Mouse (Mus musculus) urinary bladder, postnatal 4 days (tissue): ENCODE data around the gene Plin5.

ENCODE experiments used
- DNase-seq, 2 experiments: peaks; one replicate each; pipeline ENCODE4 v3.0.0; 2021 to 2022; ENCODE audit warnings: low spot score in 2 of 2

Plin5 gene

DNA sequence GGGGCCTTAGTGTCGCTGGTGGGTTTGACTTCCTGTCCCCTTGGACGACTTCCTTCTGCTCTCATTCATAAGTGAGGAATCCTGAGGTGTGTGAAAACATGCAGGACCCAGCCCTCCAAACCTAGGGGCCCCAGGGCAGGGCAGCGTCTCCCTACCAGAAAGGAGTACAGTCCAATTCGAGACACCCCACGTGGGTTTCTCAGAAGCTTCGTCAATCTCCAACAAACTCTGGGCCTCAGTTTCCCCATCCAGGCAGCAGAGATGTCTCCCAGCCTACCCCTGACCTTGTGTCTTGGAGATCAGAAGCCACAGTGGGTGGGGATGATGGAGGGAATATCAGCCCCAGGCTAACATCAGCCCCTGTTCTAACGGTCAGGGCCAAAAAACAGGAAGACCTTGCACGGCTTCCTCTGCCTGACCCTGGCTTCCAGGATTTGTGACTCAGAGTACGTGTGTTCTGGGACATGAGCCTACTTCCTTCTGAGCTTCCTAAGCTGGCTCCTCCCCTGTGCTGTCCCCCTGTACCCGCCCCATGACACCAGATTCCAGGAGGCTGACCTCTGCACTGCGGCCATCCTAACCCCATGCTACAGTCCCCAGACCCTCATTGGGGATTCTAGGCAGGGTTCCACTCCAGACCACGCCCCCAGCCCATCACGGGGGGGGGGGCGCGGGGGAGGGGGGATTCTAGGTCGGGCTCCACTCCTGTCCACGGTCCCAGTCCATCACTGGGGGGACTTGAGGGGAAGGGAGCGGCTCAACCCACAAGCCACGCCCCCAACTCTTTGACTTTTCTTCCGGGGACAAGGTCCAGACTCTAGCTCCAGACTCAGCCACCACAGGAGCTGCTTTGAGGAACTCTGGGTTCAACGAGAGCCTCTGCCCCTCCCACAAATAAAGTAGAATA lies 16.3 kb upstream of the Plin5 start:
- no peak for DNase-seq

DNA sequence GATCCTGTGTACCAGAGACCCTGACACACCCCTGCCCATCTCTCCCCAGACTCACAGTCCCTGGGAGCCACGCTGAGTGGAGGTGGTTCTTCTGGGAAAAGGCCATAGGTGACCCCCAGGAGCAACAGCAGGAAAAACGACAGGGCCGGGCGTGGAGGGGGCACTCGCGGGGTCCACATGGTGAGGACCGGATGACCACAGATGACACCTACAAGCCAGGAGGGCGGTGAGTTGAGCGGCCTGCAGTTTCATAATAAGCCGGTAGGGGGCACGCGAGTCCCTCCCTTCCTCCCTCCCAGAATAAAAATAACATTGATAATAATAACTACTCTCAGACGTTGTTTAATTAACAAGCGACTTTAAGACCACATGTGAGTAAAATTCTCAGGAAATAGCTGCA lies 15.3 kb upstream of the Plin5 start:
- DNase-seq = no peak

- peak in 1 of 2 experiments; percentile 77 for DNase-seq
These were observed 14.4 kb upstream of the Plin5 start for GRCm38 (mm10) chr17:56131814-56132213.

DNA sequence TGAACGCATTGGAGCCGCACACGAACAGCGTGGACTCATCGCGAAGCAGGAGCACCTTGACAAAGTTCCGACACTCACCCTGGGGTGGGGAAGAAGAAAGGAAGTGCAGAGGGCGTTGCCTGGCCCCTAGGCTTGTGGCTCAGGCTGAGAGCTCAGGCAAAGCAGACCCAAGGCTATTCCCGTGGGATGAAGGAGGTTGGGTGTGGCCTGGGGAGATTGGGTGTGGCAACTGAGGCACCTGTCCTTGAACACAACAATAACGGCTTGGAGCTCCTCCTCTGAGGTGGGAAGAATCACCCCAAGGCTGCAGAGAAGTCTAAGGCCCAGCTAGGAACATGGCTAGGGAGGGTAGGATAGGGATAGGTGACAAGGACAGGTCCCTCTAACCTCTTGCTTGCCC lies 13.7 kb upstream of the Plin5 start:
- DNase-seq = no peak

GRCm38 (mm10) chr17:56128246-56128645 lies 10.8 kb upstream of the Plin5 start:
- no peak for DNase-seq

GRCm38 (mm10) chr17:56126175-56126574 lies 8.8 kb upstream of the Plin5 start:
- no peak for DNase-seq

- DNase-seq = no peak
These were observed 7.9 kb upstream of the Plin5 start for GRCm38 (mm10) chr17:56125276-56125630.

- no peak for DNase-seq
These were observed 7.2 kb upstream of the Plin5 start for GRCm38 (mm10) chr17:56124377-56125275.

DNA sequence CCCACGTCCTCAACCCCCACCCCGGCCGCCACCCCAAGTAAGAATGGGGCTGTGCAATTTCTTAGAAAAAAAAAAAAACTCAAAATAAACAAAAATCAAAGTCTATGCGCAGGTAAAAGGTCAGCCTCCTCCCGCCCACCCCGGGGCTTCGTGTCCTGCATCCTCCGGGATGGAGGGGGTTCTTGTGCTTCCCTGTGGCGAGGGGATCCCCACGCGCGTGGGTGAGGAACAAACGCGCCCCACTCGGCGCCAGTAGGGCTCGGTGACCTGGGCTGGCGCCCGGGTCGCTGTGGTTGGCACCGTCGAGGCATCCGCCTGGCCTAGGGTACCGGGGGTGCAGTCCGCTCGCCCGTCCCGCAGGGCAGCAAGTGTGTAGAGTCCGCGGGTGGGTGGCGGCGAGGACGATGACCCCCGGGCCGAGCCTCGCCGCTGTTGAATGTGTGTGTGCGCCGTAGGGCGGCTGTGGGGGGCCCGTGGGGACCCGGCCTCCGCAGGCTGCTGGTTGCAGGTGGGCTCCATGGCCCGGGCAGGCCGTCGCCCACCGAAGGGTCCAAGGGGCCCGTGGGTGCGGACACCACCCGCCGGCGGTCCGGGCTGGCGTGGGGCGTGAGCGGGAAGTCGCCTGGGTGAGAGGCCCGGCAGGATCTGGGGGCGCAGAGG lies 6.4 kb upstream of the Plin5 start:
- no peak for DNase-seq

DNA sequence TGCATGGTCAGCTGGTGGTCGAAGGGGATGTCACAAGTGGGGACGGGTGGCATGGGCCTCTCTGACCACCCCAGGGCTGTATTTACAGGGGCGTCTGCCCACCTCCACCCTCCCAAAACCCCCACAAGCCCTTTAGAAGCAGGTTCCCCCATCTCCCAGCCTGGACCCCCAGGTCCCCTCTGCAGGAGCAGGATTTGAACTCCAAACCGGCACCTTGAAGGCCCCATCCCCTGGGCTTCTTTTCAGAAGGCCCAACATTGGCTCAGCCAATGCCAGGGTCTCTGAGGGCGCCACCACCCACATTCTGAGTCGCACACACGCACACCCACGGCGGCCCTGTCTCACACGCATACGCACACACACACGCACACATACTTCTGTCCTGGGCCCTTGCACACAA lies 5.8 kb upstream of the Plin5 start:
- DNase-seq = no peak

DNA sequence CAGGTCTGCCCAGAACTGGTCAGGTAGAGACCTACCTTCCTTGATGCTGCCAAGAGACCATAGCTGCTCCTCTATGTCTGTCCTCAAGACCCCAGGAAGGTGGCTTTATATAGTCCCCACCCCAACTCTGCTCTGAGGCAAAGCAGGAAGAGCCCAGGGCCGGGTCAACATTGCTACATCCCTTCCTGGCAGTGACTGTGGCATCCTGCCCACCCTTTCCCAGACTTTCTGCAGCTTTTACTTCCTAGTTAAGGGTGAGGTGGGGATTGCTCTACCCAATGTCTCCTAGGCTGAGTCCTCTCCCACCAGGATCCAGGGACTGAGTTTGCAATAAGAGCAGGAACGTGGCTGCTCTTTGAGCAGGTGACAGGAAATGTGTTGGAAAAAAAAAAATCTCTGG lies 4.4 kb upstream of the Plin5 start, which contains the start of gene Lrg1:
Gene Lrg1 (minus strand): TSS at position 176 of the 400 bp plus-strand sequence.
- no peak for DNase-seq

DNA sequence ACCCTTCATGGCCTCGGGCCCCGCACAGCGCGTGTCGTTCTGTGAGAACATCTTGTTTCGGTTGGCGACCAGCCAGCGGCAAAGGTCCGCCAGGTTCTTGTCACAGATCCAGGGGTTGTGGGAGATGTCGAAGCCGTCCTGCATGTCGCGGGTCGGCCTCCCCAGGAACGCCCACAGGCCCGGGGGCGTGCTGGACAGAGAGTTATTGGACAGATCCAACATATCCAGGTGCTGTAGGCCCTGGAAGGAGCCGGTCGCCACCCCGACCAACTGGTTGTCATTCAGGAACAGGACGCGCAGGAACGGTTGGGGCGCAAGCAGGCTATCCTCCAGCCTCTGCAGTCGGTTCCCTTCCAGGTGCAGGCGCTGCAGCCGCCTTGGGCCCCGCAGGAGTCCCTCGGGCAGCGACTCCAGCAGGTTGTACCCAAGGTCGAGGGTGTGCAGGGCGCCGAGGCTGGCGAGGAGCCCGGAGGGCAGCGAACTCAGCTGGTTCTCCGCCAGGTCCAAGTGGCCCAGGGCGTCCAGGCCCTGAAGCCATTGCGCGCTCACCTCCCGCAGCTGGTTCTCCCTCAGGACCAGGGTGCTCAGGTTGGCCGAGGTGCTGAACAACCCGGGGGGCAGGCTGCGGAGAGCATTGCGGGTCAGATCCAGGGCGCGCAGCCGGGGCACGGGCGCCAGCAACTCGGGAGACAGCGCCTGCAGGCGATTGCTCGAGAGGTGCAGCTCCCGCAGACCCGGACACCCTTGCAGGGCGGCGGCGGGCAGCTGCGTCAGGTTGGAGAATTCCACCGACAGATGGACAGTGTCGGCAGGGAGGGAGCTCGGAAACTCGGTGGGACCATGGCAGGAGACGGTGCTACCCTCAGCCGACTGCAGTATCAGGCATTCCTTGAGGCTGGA lies 2.8 kb upstream of the Plin5 start:
- DNase-seq = peak in 1 of 2 experiments; percentile 58

GRCm38 (mm10) chr17:56119431-56119830 lies 2.0 kb upstream of the Plin5 start:
- no peak for DNase-seq

GRCm38 (mm10) chr17:56116193-56116592 lies 1.2 kb downstream of the Plin5 start:
- no peak for DNase-seq

DNA sequence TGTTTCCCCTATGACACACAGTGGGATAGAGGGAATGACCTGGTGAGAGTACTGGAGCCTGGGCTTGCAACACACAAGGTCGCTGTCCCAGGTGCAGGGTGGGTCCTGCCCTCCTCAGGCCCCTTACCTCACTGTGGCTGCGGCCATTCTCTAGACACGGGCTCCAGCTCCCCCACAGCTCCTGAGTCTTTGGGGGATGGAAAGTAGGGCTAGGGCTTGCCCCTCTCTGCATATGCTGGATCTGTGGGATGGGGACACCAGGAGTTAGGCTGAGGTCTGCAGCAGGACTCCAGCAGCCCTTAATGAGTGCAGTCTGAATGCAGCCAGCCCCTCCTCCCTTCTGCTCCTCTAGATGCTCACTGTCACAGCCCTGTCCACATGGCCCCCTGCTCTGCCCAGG lies 4.7 kb downstream of the Plin5 start:
- no peak for DNase-seq

DNA sequence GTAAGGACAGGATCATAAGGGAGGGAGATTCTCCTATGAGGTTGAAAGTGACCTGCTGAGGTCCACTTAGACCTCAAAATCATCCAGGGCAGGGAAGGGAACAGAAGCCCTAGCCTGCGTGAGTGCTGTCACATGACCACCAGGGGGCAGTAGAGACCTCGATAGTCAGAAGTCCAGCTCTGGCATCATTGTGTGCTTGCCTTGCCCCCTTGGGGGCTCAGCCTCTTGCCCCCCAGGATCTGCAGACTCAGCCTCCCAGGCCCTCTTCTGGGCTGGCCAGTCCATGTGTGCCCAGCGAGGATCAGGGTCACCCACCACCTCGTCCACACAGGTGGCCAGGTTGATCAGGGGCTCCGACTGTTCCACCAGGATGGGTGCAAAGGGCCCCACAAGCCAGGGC lies 5.5 kb downstream of the Plin5 start:
- DNase-seq = no peak

GRCm38 (mm10) chr17:56111021-56111420 lies 6.4 kb downstream of the Plin5 start:
- no peak for DNase-seq

DNA sequence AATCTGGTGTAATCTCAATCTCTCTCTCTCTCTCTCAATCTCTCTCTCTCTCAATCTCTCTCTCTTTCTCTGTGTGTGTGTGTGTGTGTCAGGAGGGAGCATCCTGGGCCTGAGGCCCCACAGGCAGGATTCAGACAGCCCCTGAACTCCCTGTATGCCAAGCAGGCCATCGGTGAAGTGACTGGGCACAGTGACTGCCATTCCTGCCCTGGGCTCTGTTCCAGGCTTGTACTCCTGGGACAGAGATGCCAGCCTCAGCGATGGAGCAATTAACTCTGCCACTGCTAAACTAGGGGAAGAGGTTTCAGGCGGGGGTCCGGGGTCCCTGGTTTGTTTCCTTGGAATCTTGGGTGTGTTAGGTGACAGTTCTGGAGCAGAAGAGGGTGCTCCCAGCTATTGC lies 6.8 kb downstream of the Plin5 start:
- no peak for DNase-seq

DNA sequence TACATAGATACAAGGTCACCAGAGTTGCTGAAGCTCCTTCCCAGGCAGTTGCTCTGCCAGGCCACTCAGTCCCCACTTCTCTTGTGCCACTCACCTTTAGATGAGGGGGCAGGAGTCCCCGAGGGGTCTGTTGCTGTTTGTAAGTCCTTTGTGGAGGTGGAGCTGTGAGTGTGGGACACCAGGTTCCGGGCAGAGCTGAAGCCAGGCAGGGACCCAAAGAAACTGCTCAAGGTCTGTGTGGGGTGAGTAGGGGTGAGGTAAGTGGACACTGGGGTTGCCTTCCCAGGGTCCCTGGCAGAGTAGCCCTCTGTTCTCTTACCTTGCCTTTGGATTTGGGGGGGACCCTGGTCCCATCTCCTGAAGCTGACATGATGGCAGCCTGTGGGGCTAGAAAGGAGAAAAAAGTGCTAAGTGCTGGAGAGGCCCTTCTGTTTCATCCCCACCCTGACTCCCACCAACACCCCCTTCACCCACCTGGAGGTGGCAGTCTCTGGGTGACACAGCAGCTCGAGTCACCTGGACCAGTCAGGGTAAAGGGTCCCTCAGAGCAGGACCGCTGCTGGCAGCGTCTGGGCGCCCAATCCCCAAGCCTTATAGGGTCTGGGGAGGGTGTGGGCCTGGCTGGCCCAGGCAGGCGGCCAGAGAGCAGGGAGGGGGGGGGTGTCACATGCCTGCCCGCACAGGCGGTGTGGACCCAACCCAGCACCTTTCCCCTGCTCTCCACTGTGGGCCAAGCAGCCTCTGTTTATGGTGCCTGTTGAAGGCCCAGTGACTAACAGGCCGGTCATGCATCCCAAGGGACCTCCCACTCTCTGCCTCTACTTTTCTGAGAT lies 8.0 kb downstream of the Plin5 start, which contains the start of gene Plin4:
Gene Plin4 (minus strand): TSS at position 585 of the 833 bp plus-strand sequence.
- DNase-seq = no peak
